Mouse (Mus musculus): Measurements from ENCODE around the gene Gm7029. TPM values are rescaled to one million over a fixed set of nuclear protein-coding genes. Genes with fewer than 3 reads are reported as not detected.
A peak's percentile ranks its signal among the peaks of the same experiment; 100 is the strongest.

Gm7029 gene
- polyA plus RNA-seq, 1 experiment from 2014 or later = not detected

- ATAC-seq (replicated peaks; ENCODE audit: low FRiP score) = no peak
- Histone ChIP-seq H3K4me3 (replicated peaks) (peak overlapping the region; percentile 64), H3K4me2 (peak overlapping the region; percentile 62), H3K27me3 (no peaks in the 10 kb centered on the region), H3K36me3 (peaks cover 39% of the 10 kb centered on the region), H3K27ac (peak overlapping the region; percentile 92; the same call in 1 of the 2 replicates), H3K9me3 (replicated peaks) (no peaks in the 10 kb centered on the region), H3K4me1 (peaks cover 68% of the 10 kb centered on the region), H3K9ac (no peak overlapping the region)
- WGBS = 74% methylated on average over 31 of the region's 31 CpGs
Measured at GRCm38 (mm10) chr17:33916847-33917655, 43.4 kb downstream of the Gm7029 start.

GRCm38 (mm10) chr17:33917656-33918292 lies 44.1 kb downstream of the Gm7029 start:
- Histone ChIP-seq H3K4me2 (0 out of 2 replicates have a peak overlapping the region, but pooled peaks have one; percentile 62), H3K9me3 (replicated peaks) (no peaks in the 10 kb centered on the region), H3K27ac (no peak overlapping the region), H3K36me3 (peaks cover 33% of the 10 kb centered on the region), H3K9ac (no peak overlapping the region), H3K4me1 (peaks cover 62% of the 10 kb centered on the region), H3K27me3 (no peaks in the 10 kb centered on the region), H3K4me3 (replicated peaks) (no peak overlapping the region; the same call in 1 of the 2 replicates)
- 85% methylated on average over 18 of the region's 18 CpGs for WGBS
- ATAC-seq (replicated peaks; ENCODE audit: low FRiP score) = no peak

GRCm38 (mm10) chr17:33918293-33919203 lies 44.9 kb downstream of the Gm7029 start:
- Histone ChIP-seq H3K27me3 (no peaks in the 10 kb centered on the region), H3K4me2 (peak overlapping the region; percentile 99), H3K27ac (peak overlapping the region; percentile 83), H3K4me1 (peaks cover 62% of the 10 kb centered on the region), H3K36me3 (peaks cover 27% of the 10 kb centered on the region), H3K9me3 (replicated peaks) (no peaks in the 10 kb centered on the region), H3K9ac (peak overlapping the region; percentile 76; the same call in 1 of the 2 replicates), H3K4me3 (replicated peaks) (peak overlapping the region; percentile 75)
- WGBS = 61% methylated on average over 37 of the region's 37 CpGs
- ATAC-seq (replicated peaks; ENCODE audit: low FRiP score) = no peak

- under 1% methylated on average over 52 of the region's 52 CpGs for WGBS
- Histone ChIP-seq H3K4me1 (peaks cover 62% of the 10 kb centered on the region), H3K4me3 (replicated peaks) (peak overlapping the region; percentile 75), H3K27me3 (no peaks in the 10 kb centered on the region), H3K36me3 (peaks cover 16% of the 10 kb centered on the region), H3K4me2 (peak overlapping the region; percentile 99), H3K9ac (peak overlapping the region; percentile 76), H3K9me3 (replicated peaks) (no peaks in the 10 kb centered on the region), H3K27ac (peak overlapping the region; percentile 83)
- ATAC-seq (replicated peaks; ENCODE audit: low FRiP score) = no peak
Measured at GRCm38 (mm10) chr17:33919351-33920281, 46.0 kb downstream of the Gm7029 start.

GRCm38 (mm10) chr17:33920282-33921097 lies 46.9 kb downstream of the Gm7029 start:
- peak overlapping the region; percentile 99 for H3K4me2 ChIP-seq
- peak overlapping the region; percentile 83 for H3K27ac ChIP-seq
- H3K9me3 ChIP-seq (replicated peaks) = no peaks in the 10 kb centered on the region
- H3K4me1 ChIP-seq = peaks cover 54% of the 10 kb centered on the region
- peak overlapping the region; percentile 75 for H3K4me3 ChIP-seq (replicated peaks)
- under 1% methylated on average over 36 of the region's 36 CpGs for WGBS
- H3K27me3 ChIP-seq = no peaks in the 10 kb centered on the region
- peaks cover 11% of the 10 kb centered on the region for H3K36me3 ChIP-seq
- ATAC-seq (replicated peaks; ENCODE audit: low FRiP score) = peak; percentile 55
- peak overlapping the region; percentile 76 for H3K9ac ChIP-seq

GRCm38 (mm10) chr17:33921361-33921760 lies 47.7 kb downstream of the Gm7029 start:
- H3K27me3 ChIP-seq = no peaks in the 10 kb centered on the region
- peak overlapping the region; percentile 99 for H3K4me2 ChIP-seq
- no peaks in the 10 kb centered on the region for H3K9me3 ChIP-seq (replicated peaks)
- peaks cover 52% of the 10 kb centered on the region for H3K4me1 ChIP-seq
- H3K9ac ChIP-seq = no peak overlapping the region
- 81% methylated on average over 7 of the region's 7 CpGs for WGBS
- no peak for ATAC-seq (replicated peaks; ENCODE audit: low FRiP score)
- H3K36me3 ChIP-seq = peaks cover 17% of the 10 kb centered on the region
- H3K27ac ChIP-seq = no peak overlapping the region
- H3K4me3 ChIP-seq (replicated peaks) = peak overlapping the region; percentile 75; the same call in 1 of the 2 replicates

Small RNA genes lying within 50 kb of the gene (microRNA-seq; reads per million reads assigned to microRNA genes)
- gene Gm27740 = not detected

Other genes with a start within 250 kb of the Gm7029 start
- gene Zfp414, start 244.7 kb upstream of the Gm7029 start, polyA plus RNA-seq (2015; fragmentation: Nextera tagmentation; extraction: Ambion mirVana) = 43.4 and 56.6 TPM in 2 replicates
- 0.80 TPM in 1 of 2 replicates, not detected in the other for gene Pram1, start 235.8 kb upstream of the Gm7029 start, polyA plus RNA-seq (2015; fragmentation: Nextera tagmentation; extraction: Ambion mirVana)
- 369 and 383 TPM in 2 replicates for gene Hnrnpm, start 187.0 kb upstream of the Gm7029 start, polyA plus RNA-seq (2015; fragmentation: Nextera tagmentation; extraction: Ambion mirVana)
- gene March2, start 155.2 kb upstream of the Gm7029 start, polyA plus RNA-seq (2015; fragmentation: Nextera tagmentation; extraction: Ambion mirVana) = 50.9 and 57.5 TPM in 2 replicates
- gene Rab11b, start 113.3 kb upstream of the Gm7029 start, polyA plus RNA-seq (2015; fragmentation: Nextera tagmentation; extraction: Ambion mirVana) = 275 and 342 TPM in 2 replicates
- gene Angptl4, start 92.0 kb upstream of the Gm7029 start, polyA plus RNA-seq (2015; fragmentation: Nextera tagmentation; extraction: Ambion mirVana) = 21.5 and 27.9 TPM in 2 replicates
- 46.5 and 53.4 TPM in 2 replicates for gene Kank3, start 63.3 kb upstream of the Gm7029 start, polyA plus RNA-seq (2015; fragmentation: Nextera tagmentation; extraction: Ambion mirVana)
- gene Rps28, start 49.3 kb upstream of the Gm7029 start, polyA plus RNA-seq (2015; fragmentation: Nextera tagmentation; extraction: Ambion mirVana) = 1,038 and 1,163 TPM in 2 replicates
- gene Ndufa7, start 49.3 kb upstream of the Gm7029 start, polyA plus RNA-seq (2015; fragmentation: Nextera tagmentation; extraction: Ambion mirVana) = 490 and 495 TPM in 2 replicates
- 97.9 and 102 TPM in 2 replicates for gene Cd320, start 30.7 kb upstream of the Gm7029 start, polyA plus RNA-seq (2015; fragmentation: Nextera tagmentation; extraction: Ambion mirVana)
- gene Kifc1, start 16.8 kb downstream of the Gm7029 start, polyA plus RNA-seq (2015; fragmentation: Nextera tagmentation; extraction: Ambion mirVana) = 8.2 and 9.1 TPM in 2 replicates
- gene Platr17, start 31.3 kb downstream of the Gm7029 start, polyA plus RNA-seq (2015; fragmentation: Nextera tagmentation; extraction: Ambion mirVana) = 0.19 TPM in 1 of 2 replicates, not detected in the other
- 47.6 and 60.0 TPM in 2 replicates for gene Daxx, start 35.6 kb downstream of the Gm7029 start, polyA plus RNA-seq (2015; fragmentation: Nextera tagmentation; extraction: Ambion mirVana)
- 28.3 and 35.9 TPM in 2 replicates for gene Tapbp, start 42.1 kb downstream of the Gm7029 start, polyA plus RNA-seq (2015; fragmentation: Nextera tagmentation; extraction: Ambion mirVana)
- gene Zbtb22, start 42.1 kb downstream of the Gm7029 start, polyA plus RNA-seq (2015; fragmentation: Nextera tagmentation; extraction: Ambion mirVana) = 17.5 and 19.3 TPM in 2 replicates
- gene Rgl2, start 55.7 kb downstream of the Gm7029 start, polyA plus RNA-seq (2015; fragmentation: Nextera tagmentation; extraction: Ambion mirVana) = 30.7 and 34.5 TPM in 2 replicates
- 171 and 183 TPM in 2 replicates for gene Pfdn6, start 66.5 kb downstream of the Gm7029 start, polyA plus RNA-seq (2015; fragmentation: Nextera tagmentation; extraction: Ambion mirVana)
- gene Wdr46, start 66.8 kb downstream of the Gm7029 start, polyA plus RNA-seq (2015; fragmentation: Nextera tagmentation; extraction: Ambion mirVana) = 41.8 and 44.0 TPM in 2 replicates
- gene B3galt4, start 77.7 kb downstream of the Gm7029 start, polyA plus RNA-seq (2015; fragmentation: Nextera tagmentation; extraction: Ambion mirVana) = 5.1 and 5.6 TPM in 2 replicates
- 48.0 and 53.5 TPM in 2 replicates for gene Vps52, start 82.0 kb downstream of the Gm7029 start, polyA plus RNA-seq (2015; fragmentation: Nextera tagmentation; extraction: Ambion mirVana)
- gene Rps18, start 82.2 kb downstream of the Gm7029 start, polyA plus RNA-seq (2015; fragmentation: Nextera tagmentation; extraction: Ambion mirVana) = 1,731 and 1,904 TPM in 2 replicates
- gene H2-K1, start 126.5 kb downstream of the Gm7029 start, polyA plus RNA-seq (2015; fragmentation: Nextera tagmentation; extraction: Ambion mirVana) = 24.6 and 27.2 TPM in 2 replicates
- 20.3 and 21.7 TPM in 2 replicates for gene Ring1, start 150.8 kb downstream of the Gm7029 start, polyA plus RNA-seq (2015; fragmentation: Nextera tagmentation; extraction: Ambion mirVana)
- gene H2-Ke6, start 154.2 kb downstream of the Gm7029 start, polyA plus RNA-seq (2015; fragmentation: Nextera tagmentation; extraction: Ambion mirVana) = 51.7 and 52.5 TPM in 2 replicates
- gene Slc39a7, start 157.8 kb downstream of the Gm7029 start, polyA plus RNA-seq (2015; fragmentation: Nextera tagmentation; extraction: Ambion mirVana) = 197 and 211 TPM in 2 replicates
- 50.5 and 53.0 TPM in 2 replicates for gene Rxrb, start 158.0 kb downstream of the Gm7029 start, polyA plus RNA-seq (2015; fragmentation: Nextera tagmentation; extraction: Ambion mirVana)
- gene Col11a2, start 165.6 kb downstream of the Gm7029 start, polyA plus RNA-seq (2015; fragmentation: Nextera tagmentation; extraction: Ambion mirVana) = 2.2 and 6.6 TPM in 2 replicates
- gene H2-Oa, start 218.5 kb downstream of the Gm7029 start, polyA plus RNA-seq (2015; fragmentation: Nextera tagmentation; extraction: Ambion mirVana) = 0.39 and 0.64 TPM in 2 replicates
- 14.8 and 15.9 TPM in 2 replicates for gene H2-DMa, start 245.7 kb downstream of the Gm7029 start, polyA plus RNA-seq (2015; fragmentation: Nextera tagmentation; extraction: Ambion mirVana)
- 135 and 140 TPM in 2 replicates for gene Brd2, start 248.8 kb downstream of the Gm7029 start, polyA plus RNA-seq (2015; fragmentation: Nextera tagmentation; extraction: Ambion mirVana)